ENCODE assay signal across 29 mouse cellular contexts in the genomic region with DNA sequence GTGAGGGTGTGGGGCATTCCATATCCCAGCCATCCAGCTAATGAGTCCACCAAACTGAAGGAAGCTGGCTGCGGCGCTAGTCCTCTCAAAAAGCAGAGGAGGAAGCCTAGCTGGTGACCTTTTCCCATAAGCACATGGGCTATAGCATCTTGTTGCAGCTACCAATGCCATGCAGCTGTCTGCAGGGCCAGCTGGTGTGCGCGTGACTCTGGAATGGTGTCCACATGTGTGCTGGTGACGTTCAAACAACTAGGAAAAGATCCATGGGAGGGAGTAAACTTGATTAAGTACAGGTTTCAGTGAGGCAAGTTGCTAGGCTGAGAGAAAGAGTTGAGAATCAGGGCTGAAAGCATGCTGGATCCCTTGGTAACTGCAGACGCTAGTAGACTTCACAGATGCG.
A peak's percentile ranks its signal among the peaks of the same experiment; 100 is the strongest.
DNase-seq lines count a peak whose midpoint lies in the region; ATAC-seq and TF ChIP-seq lines count a peak whose summit lies in the region.
"Had no signal": no experiment of that assay in that cellular context is flagged by ENCODE, and none has a peak within 500 bp of the region (broad histone marks: within the 10 kb centered on the region; RNA-seq: fewer than 3 reads in every experiment).

No protein-coding gene starts in this region.

- H3K9ac ChIP-seq in midbrain, embryonic 11.5 days (ENCODE audit: low read length) = no peak overlapping the region
- H3K9ac ChIP-seq in midbrain, embryonic 15.5 days = no peak overlapping the region
- no peak overlapping the region for H3K9ac ChIP-seq in limb, embryonic 14.5 days (ENCODE audit: low read depth, low read length, severe bottlenecking)
- no peak overlapping the region for H3K9ac ChIP-seq in liver, embryonic 12.5 days
- H3K9ac ChIP-seq: embryonic facial prominence, embryonic 13.5 days; heart, embryonic 15.5 days; liver, embryonic 15.5 days; lung, embryonic 14.5 days; neural tube, embryonic 15.5 days; stomach, embryonic 15.5 days had no signal

- no peaks in the 10 kb centered on the region for H3K9me3 ChIP-seq in midbrain, embryonic 11.5 days (ENCODE audit: control insufficient read depth, low read length)
- no peaks in the 10 kb centered on the region for H3K9me3 ChIP-seq in midbrain, embryonic 15.5 days
- H3K9me3 ChIP-seq in limb, embryonic 14.5 days (ENCODE audit: control insufficient read depth, low read length) = no peaks in the 10 kb centered on the region
- H3K9me3 ChIP-seq in liver, embryonic 12.5 days (replicated peaks) = no peaks in the 10 kb centered on the region
- H3K9me3 ChIP-seq: embryonic facial prominence, embryonic 13.5 days; forebrain, embryonic 12.5 days; heart, embryonic 10.5 days; heart, embryonic 15.5 days; hindbrain, embryonic 13.5 days; liver, embryonic 15.5 days; megakaryocyte, embryonic 14.5 days; midbrain, embryonic 13.5 days; neural tube, embryonic 15.5 days; stomach, embryonic 15.5 days had no signal

- peak; percentile 73 for DNase-seq in midbrain, embryonic 11.5 days (ENCODE audit: low spot score, missing footprints)
- peak; percentile 82 for DNase-seq in forelimb bud, embryonic 11.5 days (ENCODE audit: low read depth, low spot score)
- DNase-seq in limb, embryonic 14.5 days (ENCODE audit: low spot score) = peak; percentile 77
- no peak for DNase-seq in left cerebral cortex, postnatal 4 days
- DNase-seq in adrenal gland, postnatal 36 days = no peak
- DNase-seq: adrenal gland, postnatal 10 days; cerebellum, adult 11-12 months; cerebellum, adult 9-11 months; gastrocnemius, postnatal 14 days; heart, postnatal 36 days; kidney, adult 9 months; kidney, postnatal 10 days; layer of hippocampus, postnatal 36 days; liver; lung, embryonic 14.5 days; right cerebral cortex, postnatal 25 days had no signal

- 0 out of 2 replicates have a peak, but pooled peaks cover 3% of the 10 kb centered on the region for H3K4me1 ChIP-seq in midbrain, embryonic 11.5 days (ENCODE audit: control insufficient read depth, insufficient read depth, low read length)
- peaks cover 31% of the 10 kb centered on the region for H3K4me1 ChIP-seq in midbrain, embryonic 15.5 days
- H3K4me1 ChIP-seq in limb, embryonic 14.5 days (ENCODE audit: control insufficient read depth, insufficient read depth, low read length) = peaks cover 14% of the 10 kb centered on the region
- H3K4me1 ChIP-seq in liver, embryonic 12.5 days = no peaks in the 10 kb centered on the region
- H3K4me1 ChIP-seq: heart, embryonic 15.5 days; liver, embryonic 15.5 days; megakaryocyte, embryonic 14.5 days had no signal

- intact Hi-C loops in left cerebral cortex, postnatal 4 days (cut with DNase I) = loop anchor here (10.0 kb wide), 1 partner anchor 338 kb away; the partner anchor contains the start of gene St8sia2

- H3K27me3 ChIP-seq in midbrain, embryonic 11.5 days (ENCODE audit: control insufficient read depth, insufficient read depth, low read length) = no peaks in the 10 kb centered on the region
- H3K27me3 ChIP-seq in midbrain, embryonic 15.5 days (replicated peaks) = no peaks in the 10 kb centered on the region
- no peaks in the 10 kb centered on the region for H3K27me3 ChIP-seq in limb, embryonic 14.5 days (ENCODE audit: control insufficient read depth, insufficient read depth, low read length)
- H3K27me3 ChIP-seq in liver, embryonic 12.5 days (replicated peaks) = no peaks in the 10 kb centered on the region
- H3K27me3 ChIP-seq: embryonic facial prominence, embryonic 13.5 days; forebrain, embryonic 12.5 days; heart, embryonic 15.5 days; hindbrain, embryonic 13.5 days; liver, embryonic 15.5 days; megakaryocyte, embryonic 14.5 days; midbrain, embryonic 13.5 days; neural tube, embryonic 15.5 days; Patski; stomach, embryonic 15.5 days had no signal

- 89% methylated on average over 7 of the region's 7 CpGs for WGBS in midbrain, embryonic 11.5 days
- WGBS in midbrain, embryonic 15.5 days = 86% methylated on average over 7 of the region's 7 CpGs
- WGBS in limb, embryonic 14.5 days = 39% methylated on average over 7 of the region's 7 CpGs
- WGBS in liver, embryonic 12.5 days (ENCODE audit: insufficient replicate concordance) = 81% methylated on average over 7 of the region's 7 CpGs

- no peak overlapping the region for H3K4me2 ChIP-seq in midbrain, embryonic 11.5 days
- H3K4me2 ChIP-seq in midbrain, embryonic 15.5 days = no peak overlapping the region
- no peak overlapping the region for H3K4me2 ChIP-seq in limb, embryonic 14.5 days (replicated peaks; ENCODE audit: low read depth, low read length, severe bottlenecking)
- no peak overlapping the region for H3K4me2 ChIP-seq in liver, embryonic 12.5 days
- H3K4me2 ChIP-seq: embryonic facial prominence, embryonic 13.5 days; forebrain, embryonic 12.5 days; heart, embryonic 15.5 days; hindbrain, embryonic 13.5 days; liver, embryonic 15.5 days; lung, embryonic 14.5 days; midbrain, embryonic 13.5 days; neural tube, embryonic 15.5 days; stomach, embryonic 15.5 days had no signal

- no peak overlapping the region for H3K27ac ChIP-seq in midbrain, embryonic 11.5 days (ENCODE audit: low read depth, low read length)
- H3K27ac ChIP-seq in midbrain, embryonic 15.5 days = no peak overlapping the region
- H3K27ac ChIP-seq in limb, embryonic 14.5 days (replicated peaks; ENCODE audit: low read depth, low read length) = no peak overlapping the region
- H3K27ac ChIP-seq in liver, embryonic 12.5 days = no peak overlapping the region
- H3K27ac ChIP-seq: embryonic facial prominence, embryonic 13.5 days; heart, embryonic 10.5 days; heart, embryonic 15.5 days; liver, embryonic 15.5 days; stomach, embryonic 15.5 days had no signal

- no peak overlapping the region for H3K4me3 ChIP-seq in midbrain, embryonic 11.5 days (ENCODE audit: low read depth, low read length)
- H3K4me3 ChIP-seq in midbrain, embryonic 15.5 days = no peak overlapping the region
- no peak overlapping the region for H3K4me3 ChIP-seq in limb, embryonic 14.5 days (replicated peaks; ENCODE audit: low read length)
- H3K4me3 ChIP-seq in liver, embryonic 12.5 days = no peak overlapping the region
- H3K4me3 ChIP-seq: embryonic facial prominence, embryonic 13.5 days; forebrain, embryonic 12.5 days; heart, embryonic 10.5 days; heart, embryonic 15.5 days; hindbrain, embryonic 13.5 days; liver, embryonic 15.5 days; megakaryocyte, embryonic 14.5 days; midbrain, embryonic 13.5 days; neural tube, embryonic 15.5 days; stomach, embryonic 15.5 days had no signal

- no peak for TF ChIP-seq POLR2A in limb, embryonic 14.5 days (IDR thresholded peaks at IDR 0.05; ENCODE audit: borderline replicate concordance, extremely low read depth, insufficient read depth, insufficient read length)

- ATAC-seq in midbrain, embryonic 11.5 days (ENCODE audit: low FRiP score) = no peak
- ATAC-seq in midbrain, embryonic 15.5 days (replicated peaks) = no peak
- peak; percentile 76; the same call in 1 of the 2 replicates for ATAC-seq in limb, embryonic 14.5 days (ENCODE audit: low FRiP score, low read depth)
- no peak for ATAC-seq in liver, embryonic 12.5 days
- ATAC-seq: Patski had no signal

- no peaks in the 10 kb centered on the region for H3K36me3 ChIP-seq in midbrain, embryonic 11.5 days (ENCODE audit: control insufficient read depth, insufficient read depth, low read length)
- no peaks in the 10 kb centered on the region for H3K36me3 ChIP-seq in midbrain, embryonic 15.5 days (replicated peaks)
- no peaks in the 10 kb centered on the region for H3K36me3 ChIP-seq in limb, embryonic 14.5 days (ENCODE audit: control insufficient read depth, insufficient read depth, low read length)
- H3K36me3 ChIP-seq in liver, embryonic 12.5 days = no peaks in the 10 kb centered on the region
- H3K36me3 ChIP-seq: embryonic facial prominence, embryonic 13.5 days; forebrain, embryonic 12.5 days; heart, embryonic 10.5 days; heart, embryonic 15.5 days; hindbrain, embryonic 13.5 days; liver, embryonic 15.5 days; midbrain, embryonic 13.5 days; neural tube, embryonic 15.5 days; stomach, embryonic 15.5 days had no signal

Comparison
In these comparisons a context has a peak if more than half of its experiments do, and no peak if none do; other contexts are left out.
1. DNase-seq: peak in midbrain, embryonic 11.5 days (single experiment), forelimb bud, embryonic 11.5 days (single experiment) and limb, embryonic 14.5 days (single experiment); none in left cerebral cortex, postnatal 4 days (single experiment) and adrenal gland, postnatal 36 days (0 of 2).